Mouse (Mus musculus) lung, postnatal 0 days (tissue): ENCODE data around the gene Man2a1. TPM values are rescaled to one million over a fixed set of nuclear protein-coding genes. Genes with fewer than 3 reads are reported as not detected.

ENCODE experiments used
- ATAC-seq: fragments of 200-750 bp; cut with Nextera tagmentation; 2 replicates; pipeline ENCODE4 v1.8.0; 2017; ENCODE audit warnings: moderate library complexity
- DNase-seq: peaks from one replicate; pipeline ENCODE4 v3.0.0-alpha.2; 2016; ENCODE audit warnings: low spot score
- H3K27ac ChIP-seq: fragments of 300-500 bp; sonication (generic); 2 replicates; pipeline ENCODE4 v1.5.1; 2014; ENCODE audit warnings: antibody characterized with exemption, mild to moderate bottlenecking, low read length, mixed read lengths
- H3K27me3 ChIP-seq: fragments of 300-500 bp; sonication (generic); replicated peaks from 2 replicates; pipeline ENCODE4 v1.6.1; 2014; ENCODE audit warnings: low read length, mixed read lengths; ENCODE audit not compliant: insufficient read depth
- H3K36me3 ChIP-seq: fragments of 300-500 bp; sonication (generic); 2 replicates; pipeline ENCODE4 v1.6.1; 2014; ENCODE audit warnings: low read length, mixed read lengths; ENCODE audit not compliant: insufficient read depth
- H3K4me1 ChIP-seq: fragments of 300-500 bp; sonication (generic); 2 replicates; pipeline ENCODE4 v1.6.1; 2014; ENCODE audit warnings: antibody characterized with exemption, low read depth, low read length, mixed read lengths; ENCODE audit not compliant: insufficient read depth
- H3K4me2 ChIP-seq: fragments of 300-500 bp; sonication (generic); replicated peaks from 2 replicates; pipeline ENCODE4 v1.6.1; 2014; ENCODE audit warnings: low read depth, mild to moderate bottlenecking, low read length, moderate library complexity, mixed read lengths
- H3K4me3 ChIP-seq: fragments of 300-500 bp; sonication (generic); 2 replicates; pipeline ENCODE4 v1.5.1; 2014; ENCODE audit warnings: low read depth, low read length
- H3K9ac ChIP-seq: fragments of 300-500 bp; sonication (generic); replicated peaks from 2 replicates; pipeline ENCODE4 v1.6.1; 2014; ENCODE audit warnings: low read depth, mild to moderate bottlenecking
- H3K9me3 ChIP-seq: fragments of 300-500 bp; sonication (generic); 2 replicates; pipeline ENCODE4 v1.6.1; 2016; ENCODE audit warnings: low read length, mixed read lengths
- CTCF ChIP-seq: IDR thresholded peaks from 2 replicates; pipeline ENCODE4 v1.5.1; 2016; ENCODE audit warnings: antibody characterized with exemption, mild to moderate bottlenecking
- EP300 ChIP-seq: IDR thresholded peaks from 2 replicates; pipeline ENCODE4 v1.6.1; 2016; ENCODE audit warnings: antibody characterized with exemption, mild to moderate bottlenecking, control low read depth
- WGBS: fragments of 180-500 bp; shearing (Covaris S2); extraction: QIAGEN DNeasy Blood & Tissue Kit; methylation state at CpG from one replicate; pipeline ENCODE4 v1.1.7; 2014; 5-methylcytosine and 5-hydroxymethylcytosine counted together
- polyA plus RNA-seq: library from polyadenylated mRNA; unstranded; fragments of >200 nt; fragmentation: Nextera tagmentation; extraction: Ambion mirVana; gene quantifications from 2 replicates; pipeline ENCODE4 v1.2.1, GENCODE M21; 2015

Gene Man2a1
- polyA plus RNA-seq, 1 experiment from 2014 or later, result 9.7 TPM

- H3K4me1 ChIP-seq, result no peaks in the 10 kb centered on the region
- H3K36me3 ChIP-seq, result 0 out of 2 replicates have a peak, but pooled peaks cover 9% of the 10 kb centered on the region
- ATAC-seq (no peak), DNase-seq (no peak)
- no peak overlapping the region for H3K4me2 ChIP-seq
- H3K27ac ChIP-seq, result no peak overlapping the region
- H3K27me3 ChIP-seq, result no peaks in the 10 kb centered on the region
- no peak for TF ChIP-seq CTCF
- TF ChIP-seq EP300, result no peak
- H3K4me3 ChIP-seq, result no peak overlapping the region
- H3K9me3 ChIP-seq, result no peaks in the 10 kb centered on the region
- no peak overlapping the region for H3K9ac ChIP-seq
- 90% methylated on average over 12 of the region's 12 CpGs for WGBS
These were observed 30.0 kb downstream of the Man2a1 start for GRCm38 (mm10) chr17:64630506-64630905.

- ATAC-seq, result no peak
- Histone ChIP-seq H3K4me3 (no peak overlapping the region), H3K9ac (no peak overlapping the region), H3K9me3 (no peaks in the 10 kb centered on the region), H3K4me2 (no peak overlapping the region), H3K27ac (no peak overlapping the region), H3K4me1 (no peaks in the 10 kb centered on the region), H3K27me3 (no peaks in the 10 kb centered on the region), H3K36me3 (peaks cover 4% of the 10 kb centered on the region; the same call in 1 of the 2 replicates)
- WGBS, result 74% methylated on average over 8 of the region's 8 CpGs
- no peak for DNase-seq
- TF ChIP-seq CTCF, result no peak
- no peak for TF ChIP-seq EP300
These were observed 37.5 kb downstream of the Man2a1 start for GRCm38 (mm10) chr17:64637868-64638537.

GRCm38 (mm10) chr17:64641376-64641775 is 40.8 kb downstream of the Man2a1 start:
- no peak overlapping the region for H3K4me3 ChIP-seq
- WGBS, result 92% methylated on average over 3 of the region's 3 CpGs
- H3K27me3 ChIP-seq, result no peaks in the 10 kb centered on the region
- no peaks in the 10 kb centered on the region; the same call in 1 of the 2 replicates for H3K4me1 ChIP-seq
- H3K4me2 ChIP-seq, result no peak overlapping the region
- no peak overlapping the region for H3K9ac ChIP-seq
- no peak for DNase-seq
- no peaks in the 10 kb centered on the region for H3K9me3 ChIP-seq
- no peak for TF ChIP-seq EP300
- TF ChIP-seq CTCF, result no peak
- H3K27ac ChIP-seq, result no peak overlapping the region
- H3K36me3 ChIP-seq, result peaks cover 4% of the 10 kb centered on the region; the same call in 1 of the 2 replicates
- ATAC-seq, result no peak

GRCm38 (mm10) chr17:64643644-64644043 is 43.1 kb downstream of the Man2a1 start:
- TF ChIP-seq EP300, result no peak
- no peak for TF ChIP-seq CTCF
- ATAC-seq (peak; percentile 48; the same call in 1 of the 2 replicates), DNase-seq (peak; percentile 55)
- WGBS, result 30% methylated on average over 7 of the region's 7 CpGs
- peaks cover 4% of the 10 kb centered on the region; the same call in 1 of the 2 replicates for H3K36me3 ChIP-seq
- H3K27ac ChIP-seq, result no peak overlapping the region
- no peaks in the 10 kb centered on the region for H3K9me3 ChIP-seq
- H3K4me2 ChIP-seq, result no peak overlapping the region
- no peaks in the 10 kb centered on the region for H3K27me3 ChIP-seq
- H3K9ac ChIP-seq, result no peak overlapping the region
- H3K4me1 ChIP-seq, result no peaks in the 10 kb centered on the region; the same call in 1 of the 2 replicates
- no peak overlapping the region for H3K4me3 ChIP-seq

- no peaks in the 10 kb centered on the region; the same call in 1 of the 2 replicates for H3K36me3 ChIP-seq
- H3K4me1 ChIP-seq, result no peaks in the 10 kb centered on the region; the same call in 1 of the 2 replicates
- DNase-seq (peak; percentile 33), ATAC-seq (peak; percentile 43)
- H3K4me2 ChIP-seq, result no peak overlapping the region
- H3K4me3 ChIP-seq, result no peak overlapping the region
- H3K9ac ChIP-seq, result no peak overlapping the region
- 0 out of 2 replicates have a peak, but pooled peaks have one; percentile 9 for TF ChIP-seq EP300
- no peak for TF ChIP-seq CTCF
- WGBS, result 48% methylated on average over 8 of the region's 8 CpGs
- H3K9me3 ChIP-seq, result no peaks in the 10 kb centered on the region
- H3K27me3 ChIP-seq, result no peaks in the 10 kb centered on the region
- no peak overlapping the region for H3K27ac ChIP-seq
These were observed 44.5 kb downstream of the Man2a1 start for GRCm38 (mm10) chr17:64644888-64645605.

GRCm38 (mm10) chr17:64647396-64647795 is 46.9 kb downstream of the Man2a1 start:
- Histone ChIP-seq H3K27ac (no peak overlapping the region), H3K4me2 (no peak overlapping the region), H3K9me3 (no peaks in the 10 kb centered on the region), H3K4me3 (no peak overlapping the region), H3K4me1 (no peaks in the 10 kb centered on the region; the same call in 1 of the 2 replicates), H3K27me3 (no peaks in the 10 kb centered on the region), H3K9ac (no peak overlapping the region), H3K36me3 (no peaks in the 10 kb centered on the region; the same call in 1 of the 2 replicates)
- 61% methylated on average over 9 of the region's 9 CpGs for WGBS
- TF ChIP-seq EP300, result peak; percentile 45; the same call in 1 of the 2 replicates
- no peak for TF ChIP-seq CTCF
- ATAC-seq (peak; percentile 57), DNase-seq (peak; percentile 64)
